Mouse (Mus musculus) bone marrow macrophage, adult 2 months (primary cell): ENCODE measurements around the gene Ttc25.

Experiments used
- CTCF ChIP-seq: IDR thresholded peaks from 2 replicates; pipeline ENCODE4 v1.5.1; 2012; ENCODE audit warnings: low read depth, mild to moderate bottlenecking, low read length, moderate library complexity
- POLR2A ChIP-seq: IDR thresholded peaks from 2 replicates; pipeline ENCODE4 v1.6.1; 2012; ENCODE audit warnings: mild to moderate bottlenecking, low read depth, low read length, borderline replicate concordance

DNA sequence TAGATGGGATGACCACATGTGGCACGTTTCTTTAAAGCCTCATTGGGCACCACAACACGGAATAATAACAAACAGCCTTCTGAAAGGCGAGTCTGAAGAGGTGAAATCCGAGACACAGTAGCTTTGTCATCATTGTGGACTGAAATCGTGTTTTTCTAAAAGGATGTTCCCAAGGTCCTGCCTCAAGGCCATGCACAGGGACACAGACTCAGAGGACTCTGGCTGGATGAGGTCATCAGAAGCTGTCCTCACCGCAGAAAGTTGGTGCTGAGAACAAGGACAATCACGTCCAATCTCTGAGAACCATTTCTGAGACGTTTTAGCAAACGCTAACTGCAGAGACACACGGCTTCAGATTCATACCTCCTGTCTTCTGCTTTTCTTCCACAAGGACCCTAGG is 31.7 kb upstream of the Ttc25 start:
- TF ChIP-seq CTCF, result no peak
- TF ChIP-seq POLR2A, result no peak
